Mouse (Mus musculus) duodenum, adult 2 months (tissue): ENCODE data around the gene Surf1. TPM values are rescaled to one million over a fixed set of nuclear protein-coding genes. Genes with fewer than 3 reads are reported as not detected.

ENCODE experiments used
- polyA plus RNA-seq: library from polyadenylated mRNA; depleted of rRNA; stranded (reverse); fragments of >200 nt; gene quantifications from 2 replicates; pipeline ENCODE4 v1.2.3, GENCODE M21; 2012; ENCODE audit warnings: low replicate concordance; rRNA removed

Surf1 gene
- polyA plus RNA-seq: 39.2 and 46.7 TPM in 2 replicates

GRCm38 (mm10) chr2:26915927-26916728 lies at the start of gene Surf1, which contains the start of gene Surf2:
TSS of gene Surf1 (minus strand) at chr2:26916530.
TSS of gene Surf2 (plus strand) at chr2:26916367.

GRCm38 (mm10) chr2:26963923-26964723 lies 47.8 kb upstream of the Surf1 start, which contains the start of gene Rexo4:
TSS of gene Rexo4 (minus strand) at chr2:26964386.

GRCm38 (mm10) chr2:26933304-26934055 lies 17.1 kb upstream of the Surf1 start, which contains the start of the genes Surf4 and Stkld1:
TSS of gene Surf4 (minus strand) at chr2:26933928.
TSS of gene Stkld1 (plus strand) at chr2:26934047.

GRCm38 (mm10) chr2:26910124-26910993 lies 6.0 kb downstream of the Surf1 start, which contains the start of the genes Med22 and Rpl7a:
TSS of gene Med22 (minus strand) at chr2:26910677.
TSS of gene Rpl7a (plus strand) at chr2:26910764.

GRCm38 (mm10) chr2:26902467-26903220 lies 13.7 kb downstream of the Surf1 start, which contains the start of gene Surf6:
TSS of gene Surf6 (minus strand) at chr2:26902879.

GRCm38 (mm10) chr2:26864879-26865278 lies 51.5 kb downstream of the Surf1 start, which contains the start of gene Abo:
TSS of gene Abo (minus strand) at chr2:26864979.

Other genes with a start within 250 kb of the Surf1 start
- gene Lcn4, start 245.2 kb downstream of the Surf1 start, polyA plus RNA-seq: not detected in 2 replicates
- gene Abo, start 51.6 kb downstream of the Surf1 start, polyA plus RNA-seq: 0.25 TPM in 1 of 2 replicates, not detected in the other
- gene Surf6, start 13.7 kb downstream of the Surf1 start, polyA plus RNA-seq: 3.7 and 4.1 TPM in 2 replicates
- 15.3 and 19.8 TPM in 2 replicates for gene Med22, start 5.9 kb downstream of the Surf1 start, polyA plus RNA-seq
- gene Rpl7a, start 5.8 kb downstream of the Surf1 start, polyA plus RNA-seq: 327 and 343 TPM in 2 replicates
- 6.3 and 12.5 TPM in 2 replicates for gene Surf2, start 163 bp downstream of the Surf1 start, polyA plus RNA-seq
- 437 and 918 TPM in 2 replicates for gene Surf4, start 17.4 kb upstream of the Surf1 start, polyA plus RNA-seq
- gene Stkld1, start 17.5 kb upstream of the Surf1 start, polyA plus RNA-seq: 0.30 TPM in 1 of 2 replicates, not detected in the other
- gene Rexo4, start 47.9 kb upstream of the Surf1 start, polyA plus RNA-seq: 8.7 and 12.4 TPM in 2 replicates
- 1.6 TPM in 2 replicates for gene Adamts13, start 56.9 kb upstream of the Surf1 start, polyA plus RNA-seq
- gene Cacfd1, start 93.4 kb upstream of the Surf1 start, polyA plus RNA-seq: 59.9 and 66.7 TPM in 2 replicates
- gene Slc2a6, start 111.5 kb upstream of the Surf1 start, polyA plus RNA-seq: 4.0 and 8.3 TPM in 2 replicates
- 0.11 TPM in 1 of 2 replicates, not detected in the other for gene Mymk, start 155.6 kb upstream of the Surf1 start, polyA plus RNA-seq
- 1.5 and 2.0 TPM in 2 replicates for gene Adamtsl2, start 162.8 kb upstream of the Surf1 start, polyA plus RNA-seq
- 0.07 TPM in 1 of 2 replicates, not detected in the other for gene Fam163b, start 226.0 kb upstream of the Surf1 start, polyA plus RNA-seq
- 0.41 and 1.9 TPM in 2 replicates for gene Dbh, start 248.7 kb upstream of the Surf1 start, polyA plus RNA-seq